Mouse (Mus musculus) lung, embryonic 16.5 days (tissue): Measurements from ENCODE around the gene Rap2b. TPM values are rescaled to one million over a fixed set of nuclear protein-coding genes. Genes with fewer than 3 reads are reported as not detected.

ENCODE experiments used
- ATAC-seq: fragments of 200-750 bp; cut with Nextera tagmentation; 2 replicates; pipeline ENCODE4 v1.8.0; 2017; ENCODE audit warnings: low read depth, mild to moderate bottlenecking, moderate library complexity
- H3K27ac ChIP-seq: fragments of 300-500 bp; sonication (generic); 2 replicates; pipeline ENCODE4 v1.5.1; 2014; ENCODE audit warnings: mild to moderate bottlenecking, control low read depth, low read length
- H3K27me3 ChIP-seq: fragments of 300-500 bp; sonication (generic); 2 replicates; pipeline ENCODE4 v1.6.1; 2014; ENCODE audit warnings: low read depth, low read length, mixed read lengths; ENCODE audit not compliant: control insufficient read depth, insufficient read depth
- H3K36me3 ChIP-seq: fragments of 300-500 bp; sonication (generic); 2 replicates; pipeline ENCODE4 v1.6.1; 2014; ENCODE audit warnings: low read length; ENCODE audit not compliant: control insufficient read depth, insufficient read depth
- H3K4me1 ChIP-seq: fragments of 300-500 bp; sonication (generic); replicated peaks from 2 replicates; pipeline ENCODE4 v1.6.1; 2014; ENCODE audit warnings: low read length, mixed read lengths; ENCODE audit not compliant: control insufficient read depth, insufficient read depth
- H3K4me2 ChIP-seq: fragments of 300-500 bp; sonication (generic); 2 replicates; pipeline ENCODE4 v1.6.1; 2014; ENCODE audit warnings: low read depth, low read length, control low read depth
- H3K4me3 ChIP-seq: fragments of 300-500 bp; sonication (generic); 2 replicates; pipeline ENCODE4 v1.5.1; 2014; ENCODE audit warnings: mild to moderate bottlenecking, low read length, control low read depth
- H3K9ac ChIP-seq: fragments of 300-500 bp; sonication (generic); 2 replicates; pipeline ENCODE4 v1.6.1; 2014; ENCODE audit warnings: low read length, control low read depth
- H3K9me3 ChIP-seq: fragments of 300-500 bp; sonication (generic); 2 replicates; pipeline ENCODE4 v1.6.1; 2016; ENCODE audit warnings: low read length; ENCODE audit not compliant: control insufficient read depth
- WGBS: fragments of 180-500 bp; shearing (Covaris S2); extraction: QIAGEN DNeasy Blood & Tissue Kit; methylation state at CpG from one replicate; pipeline ENCODE4 v1.1.7; 2014; 5-methylcytosine and 5-hydroxymethylcytosine counted together
- polyA plus RNA-seq: library from polyadenylated mRNA; unstranded; fragments of >200 nt; fragmentation: Nextera tagmentation; extraction: Ambion mirVana; gene quantifications from 2 replicates; pipeline ENCODE4 v1.2.1, GENCODE M21; 2015

Gene Rap2b
- polyA plus RNA-seq, 1 experiment from 2014 or later: 7.0 TPM

GRCm38 (mm10) chr3:61365779-61366373 is 4.4 kb downstream of the Rap2b start, which contains the start of gene B430305J03Rik:
Gene B430305J03Rik, minus strand, starts transcription at chr3:61365951.
- Histone ChIP-seq H3K4me1 (peaks cover 18% of the 10 kb centered on the region), H3K36me3 (no peaks in the 10 kb centered on the region), H3K9me3 (no peaks in the 10 kb centered on the region), H3K27ac (peak within 1 kb of the TSS; percentile 79), H3K27me3 (no peaks in the 10 kb centered on the region), H3K9ac (peak within 1 kb of the TSS; percentile 75), H3K4me3 (peak within 1 kb of the TSS; percentile 91), H3K4me2 (peak within 1 kb of the TSS; percentile 89)
- ATAC-seq: no peak
- 2% methylated on average over 10 of the region's 10 CpGs for WGBS

GRCm38 (mm10) chr3:61368446-61368845 is 7.0 kb downstream of the Rap2b start:
- ATAC-seq: no peak

GRCm38 (mm10) chr3:61376001-61376400 is 14.6 kb downstream of the Rap2b start:
- H3K9me3 ChIP-seq: no peaks in the 10 kb centered on the region
- H3K27ac ChIP-seq: no peak overlapping the region
- no peak for ATAC-seq
- no peaks in the 10 kb centered on the region for H3K36me3 ChIP-seq
- no peak overlapping the region for H3K4me3 ChIP-seq
- no peak overlapping the region for H3K9ac ChIP-seq
- 89% methylated on average over 8 of the region's 8 CpGs for WGBS
- H3K27me3 ChIP-seq: no peaks in the 10 kb centered on the region
- H3K4me2 ChIP-seq: no peak overlapping the region
- H3K4me1 ChIP-seq: no peaks in the 10 kb centered on the region

More at GRCm38 (mm10) chr3:61368446-61368845, 7.0 kb downstream of the Rap2b start:
- no peak overlapping the region for H3K27ac ChIP-seq
- H3K36me3 ChIP-seq: no peaks in the 10 kb centered on the region
- H3K4me1 ChIP-seq: peaks cover 18% of the 10 kb centered on the region
- no peak overlapping the region for H3K9ac ChIP-seq
- 88% methylated on average over 1 of the region's 1 CpGs for WGBS
- no peak overlapping the region for H3K4me3 ChIP-seq
- H3K27me3 ChIP-seq: no peaks in the 10 kb centered on the region
- H3K4me2 ChIP-seq: no peak overlapping the region
- no peaks in the 10 kb centered on the region for H3K9me3 ChIP-seq

GRCm38 (mm10) chr3:61386368-61386767 is 24.9 kb downstream of the Rap2b start:
- no peak for ATAC-seq
- Histone ChIP-seq H3K27me3 (no peaks in the 10 kb centered on the region), H3K9me3 (no peaks in the 10 kb centered on the region), H3K36me3 (no peaks in the 10 kb centered on the region), H3K9ac (no peak overlapping the region), H3K4me3 (no peak overlapping the region), H3K4me2 (no peak overlapping the region), H3K27ac (no peak overlapping the region), H3K4me1 (no peaks in the 10 kb centered on the region)
- WGBS: 69% methylated on average over 4 of the region's 4 CpGs

- no peaks in the 10 kb centered on the region for H3K9me3 ChIP-seq
- no peak overlapping the region for H3K9ac ChIP-seq
- H3K4me3 ChIP-seq: no peak overlapping the region
- no peak for ATAC-seq
- no peak overlapping the region for H3K27ac ChIP-seq
- H3K4me2 ChIP-seq: no peak overlapping the region
- no peaks in the 10 kb centered on the region for H3K36me3 ChIP-seq
- no peaks in the 10 kb centered on the region for H3K27me3 ChIP-seq
- WGBS: 51% methylated on average over 4 of the region's 4 CpGs
- no peaks in the 10 kb centered on the region for H3K4me1 ChIP-seq
These were observed 30.1 kb downstream of the Rap2b start for GRCm38 (mm10) chr3:61391564-61391963.

- no peak overlapping the region for H3K4me2 ChIP-seq
- no peaks in the 10 kb centered on the region for H3K27me3 ChIP-seq
- H3K4me1 ChIP-seq: no peaks in the 10 kb centered on the region
- no peaks in the 10 kb centered on the region for H3K36me3 ChIP-seq
- H3K27ac ChIP-seq: no peak overlapping the region
- H3K4me3 ChIP-seq: no peak overlapping the region
- ATAC-seq: no peak
- WGBS: 95% methylated on average over 1 of the region's 1 CpGs
- no peak overlapping the region for H3K9ac ChIP-seq
- no peaks in the 10 kb centered on the region for H3K9me3 ChIP-seq
These were observed 31.4 kb downstream of the Rap2b start for GRCm38 (mm10) chr3:61392881-61393280.

- H3K36me3 ChIP-seq: no peaks in the 10 kb centered on the region
- ATAC-seq: no peak
- H3K4me3 ChIP-seq: no peak overlapping the region
- 74% methylated on average over 3 of the region's 3 CpGs for WGBS
- H3K27me3 ChIP-seq: no peaks in the 10 kb centered on the region
- H3K27ac ChIP-seq: no peak overlapping the region
- H3K4me1 ChIP-seq: no peaks in the 10 kb centered on the region
- no peak overlapping the region for H3K4me2 ChIP-seq
- no peaks in the 10 kb centered on the region for H3K9me3 ChIP-seq
- no peak overlapping the region for H3K9ac ChIP-seq
These were observed 32.1 kb downstream of the Rap2b start for GRCm38 (mm10) chr3:61393520-61393919.

GRCm38 (mm10) chr3:61395382-61395781 is 33.9 kb downstream of the Rap2b start:
- H3K4me3 ChIP-seq: no peak overlapping the region
- 76% methylated on average over 3 of the region's 3 CpGs for WGBS
- no peaks in the 10 kb centered on the region for H3K4me1 ChIP-seq
- H3K9me3 ChIP-seq: no peaks in the 10 kb centered on the region
- no peaks in the 10 kb centered on the region for H3K27me3 ChIP-seq
- no peak for ATAC-seq
- no peak overlapping the region for H3K9ac ChIP-seq
- no peak overlapping the region for H3K4me2 ChIP-seq
- no peaks in the 10 kb centered on the region for H3K36me3 ChIP-seq
- no peak overlapping the region for H3K27ac ChIP-seq

- Histone ChIP-seq H3K36me3 (no peaks in the 10 kb centered on the region), H3K4me3 (no peak overlapping the region), H3K4me2 (no peak overlapping the region), H3K9ac (no peak overlapping the region), H3K9me3 (no peaks in the 10 kb centered on the region), H3K27me3 (no peaks in the 10 kb centered on the region), H3K27ac (no peak overlapping the region), H3K4me1 (no peaks in the 10 kb centered on the region)
- no peak for ATAC-seq
- 80% methylated on average over 2 of the region's 2 CpGs for WGBS
These were observed 35.3 kb downstream of the Rap2b start for GRCm38 (mm10) chr3:61396728-61397127.
